Mouse (Mus musculus): Measurements from ENCODE around the gene Ceacam16.
A peak's percentile ranks its signal among the peaks of the same experiment; 100 is the strongest.

Ceacam16 gene

GRCm38 (mm10) chr7:19816224-19816771, 44.8 kb downstream of the Ceacam16 start:
- DNase-seq (ENCODE audit: low spot score) = peak; percentile 85

- no peak for DNase-seq (ENCODE audit: low spot score)
Measured at GRCm38 (mm10) chr7:19815296-19816223, 45.5 kb downstream of the Ceacam16 start.

DNA sequence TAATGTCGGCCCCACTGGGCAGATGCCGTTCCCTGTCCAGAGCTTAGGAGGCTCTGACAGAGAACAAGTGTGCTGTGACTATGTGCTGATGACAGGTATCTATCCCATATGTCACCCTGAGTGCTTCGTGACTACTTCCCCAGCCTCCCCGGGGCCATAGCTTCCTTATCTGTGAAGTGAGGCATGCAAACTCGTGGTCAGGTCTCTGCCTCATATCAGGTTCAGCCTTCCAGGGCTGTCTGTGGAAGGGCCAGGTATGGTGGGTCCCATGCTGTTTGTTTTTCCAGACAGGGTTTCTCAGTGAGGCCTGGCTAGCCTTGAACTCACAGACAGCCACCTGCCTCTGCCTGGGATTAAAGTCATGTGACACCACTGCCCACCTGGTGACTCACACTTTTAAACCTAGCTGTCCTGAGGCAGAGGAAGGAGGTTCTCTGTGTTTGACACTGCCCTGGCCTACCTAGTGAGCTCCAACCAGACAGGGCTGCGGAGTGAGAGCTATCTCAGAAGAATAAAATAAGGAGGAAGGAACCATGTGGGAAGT, 47.4 kb downstream of the Ceacam16 start:
- DNase-seq (ENCODE audit: low spot score) = no peak

DNA sequence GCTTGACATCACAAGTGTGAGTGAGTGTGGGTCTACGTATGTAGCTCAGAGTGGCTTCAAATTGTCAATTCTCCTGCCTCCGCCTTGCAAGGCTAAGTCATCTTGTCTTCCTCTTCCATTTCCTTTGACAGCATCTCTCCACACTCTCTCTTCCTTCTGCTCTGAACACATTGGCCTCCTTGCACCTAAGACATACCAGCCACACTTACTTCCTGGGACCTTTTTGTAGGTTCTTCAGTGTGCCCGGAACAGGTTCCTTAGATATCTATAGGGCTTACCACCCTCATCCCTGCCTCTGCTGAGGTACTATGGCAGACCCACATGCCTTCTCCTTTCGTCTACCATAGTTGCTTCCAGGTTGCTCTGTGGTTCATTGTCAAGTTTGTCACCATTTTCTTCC, 47.9 kb downstream of the Ceacam16 start:
- DNase-seq (ENCODE audit: low spot score) = no peak

GRCm38 (mm10) chr7:19811114-19811513, 50.0 kb downstream of the Ceacam16 start:
- peak; percentile 43 for DNase-seq (ENCODE audit: low spot score)

- DNase-seq (ENCODE audit: low spot score) = peak; percentile 21
Measured at GRCm38 (mm10) chr7:19809369-19809768, 51.7 kb downstream of the Ceacam16 start.

DNA sequence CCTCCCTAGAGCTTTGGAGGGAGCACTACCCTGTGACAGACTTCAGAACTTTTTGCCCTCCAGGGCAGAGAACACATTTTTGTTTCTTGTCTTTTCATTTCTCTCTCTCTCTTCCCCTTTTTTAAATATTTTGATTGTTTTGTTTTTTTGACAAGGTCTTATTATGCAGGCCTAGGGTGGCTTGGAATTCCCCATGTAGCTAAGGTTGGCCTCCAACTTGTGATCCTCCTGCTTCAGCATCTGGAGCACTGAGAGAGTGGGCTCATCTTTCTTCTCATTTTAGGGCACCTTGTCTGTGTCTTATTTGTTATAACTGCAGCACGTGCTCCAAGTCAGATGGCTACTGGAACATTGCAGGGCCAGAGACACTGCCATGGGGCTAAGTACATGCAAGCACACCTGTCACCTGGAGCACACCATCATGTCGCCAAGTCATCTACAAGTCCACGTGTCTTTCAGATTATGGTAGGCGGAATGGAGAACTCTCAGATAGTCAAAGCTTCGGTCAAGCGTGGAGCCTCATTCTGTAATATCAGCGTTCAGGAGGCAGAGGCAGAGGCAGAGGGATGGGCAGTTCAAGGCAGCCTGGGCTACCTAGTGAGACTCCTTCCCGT, 54.6 kb downstream of the Ceacam16 start:
- DNase-seq (ENCODE audit: low spot score) = no peak

- peak; percentile 69 for DNase-seq (ENCODE audit: low spot score)
Measured at GRCm38 (mm10) chr7:19802995-19803394, 58.1 kb downstream of the Ceacam16 start.

All from ovary, postnatal 36 days (tissue).